Mouse (Mus musculus) ES-Bruce4 (cell line): ENCODE measurements around the gene Gucy2g. TPM values are rescaled to one million over a fixed set of nuclear protein-coding genes. Genes with fewer than 3 reads are reported as not detected.

Source experiments
- H3K27ac ChIP-seq: 2 replicates; pipeline ENCODE4 v1.5.1; 2012; ENCODE audit warnings: low read length, inconsistent platforms; ENCODE audit not compliant: insufficient read depth
- H3K27me3 ChIP-seq: 2 replicates; pipeline ENCODE4 v1.6.1; 2012; ENCODE audit warnings: mild to moderate bottlenecking, low read length, inconsistent platforms; ENCODE audit not compliant: control insufficient read depth, poor library complexity, insufficient read depth, severe bottlenecking
- H3K36me3 ChIP-seq: 2 replicates; pipeline ENCODE4 v1.6.1; 2012; ENCODE audit warnings: inconsistent platforms, mild to moderate bottlenecking, low read length, moderate library complexity; ENCODE audit not compliant: control insufficient read depth, poor library complexity, insufficient read depth, severe bottlenecking
- H3K4me1 ChIP-seq: one replicate; pipeline ENCODE4 v1.8.1; 2011; ENCODE audit warnings: low read length; ENCODE audit not compliant: control insufficient read depth, insufficient read depth
- H3K4me3 ChIP-seq: 2 replicates; pipeline ENCODE4 v1.5.1; 2011; ENCODE audit warnings: low read depth, mild to moderate bottlenecking, low read length
- H3K9ac ChIP-seq: 2 replicates; pipeline ENCODE4 v1.6.1; 2012; ENCODE audit warnings: low read depth, mild to moderate bottlenecking, inconsistent platforms; ENCODE audit not compliant: poor library complexity, severe bottlenecking
- H3K9me3 ChIP-seq: replicated peaks from 2 replicates; pipeline ENCODE4 v1.6.1; 2012; ENCODE audit warnings: mild to moderate bottlenecking, low read length, inconsistent platforms; ENCODE audit not compliant: control insufficient read depth, poor library complexity, insufficient read depth, severe bottlenecking
- CTCF ChIP-seq: IDR thresholded peaks from one replicate; pipeline ENCODE4 v1.8.1; 2011; ENCODE audit warnings: low read depth, low read length
- EP300 ChIP-seq: IDR thresholded peaks from 2 replicates; pipeline ENCODE4 v1.6.1; 2011; ENCODE audit warnings: low read depth, low read length; ENCODE audit not compliant: insufficient read depth
- POLR2A ChIP-seq: IDR thresholded peaks from one replicate; pipeline ENCODE4 v1.8.1; 2011; ENCODE audit warnings: low read length; ENCODE audit not compliant: insufficient read depth
- polyA plus RNA-seq: library from polyadenylated mRNA; stranded (reverse); fragments of >200 nt; gene quantifications from 2 replicates; pipeline ENCODE4 v1.2.4, GENCODE M21; 2011; ENCODE audit warnings: low read depth; ENCODE audit not compliant: missing spikeins, insufficient read depth, insufficient read length

Gene Gucy2g
- polyA plus RNA-seq, 1 experiment, result 0.25 TPM

GRCm38 (mm10) chr19:55208654-55209053 lies 32.4 kb downstream of the Gucy2g start:
- no peak overlapping the region for H3K9ac ChIP-seq
- H3K4me1 ChIP-seq, result no peaks in the 10 kb centered on the region
- no peaks in the 10 kb centered on the region for H3K36me3 ChIP-seq
- no peak overlapping the region for H3K27ac ChIP-seq
- H3K4me3 ChIP-seq, result no peak overlapping the region
- H3K9me3 ChIP-seq, result no peaks in the 10 kb centered on the region
- TF ChIP-seq EP300, result no peak
- no peak for TF ChIP-seq POLR2A
- no peak for TF ChIP-seq CTCF
- no peaks in the 10 kb centered on the region for H3K27me3 ChIP-seq

GRCm38 (mm10) chr19:55207746-55208538 lies 33.1 kb downstream of the Gucy2g start:
- no peak overlapping the region for H3K27ac ChIP-seq
- H3K9me3 ChIP-seq, result no peaks in the 10 kb centered on the region
- TF ChIP-seq CTCF (no peak), EP300 (no peak), POLR2A (no peak)
- H3K27me3 ChIP-seq, result no peaks in the 10 kb centered on the region
- H3K36me3 ChIP-seq, result no peaks in the 10 kb centered on the region
- no peak overlapping the region for H3K9ac ChIP-seq
- no peaks in the 10 kb centered on the region for H3K4me1 ChIP-seq
- H3K4me3 ChIP-seq, result peak overlapping the region; percentile 11

- Histone ChIP-seq H3K36me3 (no peaks in the 10 kb centered on the region), H3K4me3 (no peak overlapping the region), H3K4me1 (no peaks in the 10 kb centered on the region), H3K27me3 (no peaks in the 10 kb centered on the region), H3K27ac (no peak overlapping the region), H3K9me3 (no peaks in the 10 kb centered on the region), H3K9ac (no peak overlapping the region)
- no peak for TF ChIP-seq EP300
- no peak for TF ChIP-seq POLR2A
- no peak for TF ChIP-seq CTCF
These were observed 33.8 kb downstream of the Gucy2g start for GRCm38 (mm10) chr19:55207205-55207604.

- H3K9ac ChIP-seq, result no peak overlapping the region
- TF ChIP-seq CTCF (no peak), POLR2A (no peak), EP300 (no peak)
- H3K4me1 ChIP-seq, result no peaks in the 10 kb centered on the region
- no peaks in the 10 kb centered on the region for H3K27me3 ChIP-seq
- no peaks in the 10 kb centered on the region for H3K36me3 ChIP-seq
- H3K27ac ChIP-seq, result no peak overlapping the region
- no peak overlapping the region for H3K4me3 ChIP-seq
- no peaks in the 10 kb centered on the region for H3K9me3 ChIP-seq
These were observed 34.4 kb downstream of the Gucy2g start for GRCm38 (mm10) chr19:55206482-55207138.

GRCm38 (mm10) chr19:55198303-55198702 lies 42.7 kb downstream of the Gucy2g start:
- no peaks in the 10 kb centered on the region for H3K36me3 ChIP-seq
- TF ChIP-seq EP300 (no peak), CTCF (peak; percentile 84)
- no peaks in the 10 kb centered on the region for H3K9me3 ChIP-seq
- no peak overlapping the region for H3K4me3 ChIP-seq
- H3K4me1 ChIP-seq, result no peaks in the 10 kb centered on the region
- no peak overlapping the region for H3K9ac ChIP-seq
- no peak overlapping the region for H3K27ac ChIP-seq
- no peaks in the 10 kb centered on the region for H3K27me3 ChIP-seq

- TF ChIP-seq POLR2A (no peak), CTCF (no peak), EP300 (no peak)
- Histone ChIP-seq H3K9ac (no peak overlapping the region), H3K27ac (no peak overlapping the region), H3K9me3 (no peaks in the 10 kb centered on the region), H3K4me3 (no peak overlapping the region), H3K4me1 (no peaks in the 10 kb centered on the region), H3K27me3 (no peaks in the 10 kb centered on the region), H3K36me3 (no peaks in the 10 kb centered on the region)
These were observed 45.5 kb downstream of the Gucy2g start for GRCm38 (mm10) chr19:55195574-55195973.
